Mouse (Mus musculus) kidney, postnatal 0 days (tissue): ENCODE measurements around the gene Shroom3. TPM values are rescaled to one million over a fixed set of nuclear protein-coding genes. Genes with fewer than 3 reads are reported as not detected.

Experiments
- ATAC-seq: fragments of 200-750 bp; cut with Nextera tagmentation; replicated peaks from 2 replicates; pipeline ENCODE4 v1.8.0; 2017; ENCODE audit warnings: low read depth, moderate number of reproducible peaks, moderate TSS enrichment, moderate library complexity; ENCODE audit not compliant: low FRiP score
- DNase-seq: peaks from one replicate; pipeline ENCODE4 v3.0.0-alpha.2; 2016; ENCODE audit warnings: low spot score
- H3K27ac ChIP-seq: fragments of 300-500 bp; sonication (generic); 2 replicates; pipeline ENCODE4 v1.5.1; 2014; ENCODE audit warnings: mild to moderate bottlenecking
- H3K27me3 ChIP-seq: fragments of 300-500 bp; sonication (generic); 2 replicates; pipeline ENCODE4 v1.6.1; 2014; ENCODE audit warnings: low read length, mixed read lengths; ENCODE audit not compliant: insufficient read depth
- H3K36me3 ChIP-seq: fragments of 300-500 bp; sonication (generic); 2 replicates; pipeline ENCODE4 v1.6.1; 2014; ENCODE audit warnings: low read length, mixed read lengths; ENCODE audit not compliant: insufficient read depth
- H3K4me1 ChIP-seq: fragments of 300-500 bp; sonication (generic); replicated peaks from 2 replicates; pipeline ENCODE4 v1.6.1; 2014; ENCODE audit warnings: antibody characterized with exemption, low read length, mixed read lengths; ENCODE audit not compliant: insufficient read depth
- H3K4me2 ChIP-seq: fragments of 300-500 bp; sonication (generic); 2 replicates; pipeline ENCODE4 v1.6.1; 2014; ENCODE audit warnings: mild to moderate bottlenecking, low read length, moderate library complexity, mixed read lengths
- H3K4me3 ChIP-seq: fragments of 300-500 bp; sonication (generic); replicated peaks from 2 replicates; pipeline ENCODE4 v1.5.1; 2014; ENCODE audit warnings: low read depth, low read length
- H3K9ac ChIP-seq: fragments of 300-500 bp; sonication (generic); 2 replicates; pipeline ENCODE4 v1.6.1; 2014; ENCODE audit warnings: low read depth, low read length
- H3K9me3 ChIP-seq: fragments of 300-500 bp; sonication (generic); replicated peaks from 2 replicates; pipeline ENCODE4 v1.6.1; 2016; ENCODE audit warnings: low read length, inconsistent platforms, mixed read lengths
- CTCF ChIP-seq: IDR thresholded peaks from 2 replicates; pipeline ENCODE4 v1.5.1; 2016; ENCODE audit warnings: antibody characterized with exemption, low read depth, mild to moderate bottlenecking, moderate library complexity
- WGBS: fragments of 180-500 bp; shearing (Covaris S2); extraction: QIAGEN DNeasy Blood & Tissue Kit; methylation state at CpG from one replicate; pipeline ENCODE4 v1.1.7; 2014; 5-methylcytosine and 5-hydroxymethylcytosine counted together
- polyA plus RNA-seq: library from polyadenylated mRNA; unstranded; fragments of >200 nt; fragmentation: Nextera tagmentation; extraction: Ambion mirVana; gene quantifications from 2 replicates; pipeline ENCODE4 v1.2.1, GENCODE M21; 2015

The Shroom3 gene
- polyA plus RNA-seq, 1 experiment from 2014 or later = 6.7 TPM

- Histone ChIP-seq H3K4me2 (no peak overlapping the region), H3K4me3 (no peak overlapping the region), H3K27me3 (no peaks in the 10 kb centered on the region), H3K4me1 (peaks cover 10% of the 10 kb centered on the region; the same call in 1 of the 2 replicates), H3K9ac (no peak overlapping the region), H3K36me3 (no peaks in the 10 kb centered on the region), H3K27ac (no peak overlapping the region), H3K9me3 (no peaks in the 10 kb centered on the region)
- ATAC-seq (no peak), DNase-seq (no peak)
- no peak for TF ChIP-seq CTCF
- WGBS = 20% methylated on average over 1 of the region's 1 CpGs
Observed at GRCm38 (mm10) chr5:92984692-92985091, 301.5 kb downstream of the Shroom3 start.

GRCm38 (mm10) chr5:92985391-92985790 lies 302.2 kb downstream of the Shroom3 start:
- H3K27ac ChIP-seq = no peak overlapping the region
- no peak overlapping the region for H3K9ac ChIP-seq
- no peaks in the 10 kb centered on the region for H3K27me3 ChIP-seq
- no peak for TF ChIP-seq CTCF
- no peak for ATAC-seq
- H3K36me3 ChIP-seq = no peaks in the 10 kb centered on the region
- no peak for DNase-seq
- no peak overlapping the region for H3K4me3 ChIP-seq
- 91% methylated on average over 2 of the region's 2 CpGs for WGBS
- H3K4me1 ChIP-seq = peaks cover 10% of the 10 kb centered on the region; the same call in 1 of the 2 replicates
- no peaks in the 10 kb centered on the region for H3K9me3 ChIP-seq
- H3K4me2 ChIP-seq = no peak overlapping the region

GRCm38 (mm10) chr5:92986651-92987610 lies 303.7 kb downstream of the Shroom3 start:
- WGBS = 84% methylated on average over 22 of the region's 22 CpGs
- TF ChIP-seq CTCF = no peak
- no peak overlapping the region for H3K4me3 ChIP-seq
- ATAC-seq (no peak), DNase-seq (no peak)
- H3K27me3 ChIP-seq = no peaks in the 10 kb centered on the region
- H3K9ac ChIP-seq = no peak overlapping the region
- H3K4me2 ChIP-seq = no peak overlapping the region
- H3K9me3 ChIP-seq = no peaks in the 10 kb centered on the region
- no peaks in the 10 kb centered on the region for H3K36me3 ChIP-seq
- no peak overlapping the region; the same call in 1 of the 2 replicates for H3K27ac ChIP-seq
- H3K4me1 ChIP-seq = peaks cover 10% of the 10 kb centered on the region; the same call in 1 of the 2 replicates

GRCm38 (mm10) chr5:92987891-92988768 lies 304.9 kb downstream of the Shroom3 start:
- Histone ChIP-seq H3K4me1 (peaks cover 10% of the 10 kb centered on the region; the same call in 1 of the 2 replicates), H3K4me2 (peak overlapping the region; percentile 31), H3K9ac (peak overlapping the region; percentile 35; the same call in 1 of the 2 replicates), H3K27me3 (no peaks in the 10 kb centered on the region), H3K9me3 (no peaks in the 10 kb centered on the region), H3K27ac (peak overlapping the region; percentile 89), H3K36me3 (no peaks in the 10 kb centered on the region), H3K4me3 (no peak overlapping the region)
- WGBS = 31% methylated on average over 15 of the region's 16 CpGs
- peak; percentile 44 for ATAC-seq
- peak; percentile 90 for DNase-seq
- TF ChIP-seq CTCF = no peak

GRCm38 (mm10) chr5:92988769-92989356 lies 305.6 kb downstream of the Shroom3 start:
- WGBS = 26% methylated on average over 15 of the region's 15 CpGs

GRCm38 (mm10) chr5:92992106-92992505 lies 308.9 kb downstream of the Shroom3 start:
- 63% methylated on average over 3 of the region's 3 CpGs for WGBS

More at GRCm38 (mm10) chr5:92988769-92989356, 305.6 kb downstream of the Shroom3 start:
- ATAC-seq = peak; percentile 71
- H3K27me3 ChIP-seq = no peaks in the 10 kb centered on the region
- peak overlapping the region; percentile 31 for H3K4me2 ChIP-seq
- H3K27ac ChIP-seq = peak overlapping the region; percentile 89
- no peaks in the 10 kb centered on the region for H3K36me3 ChIP-seq
- peaks cover 10% of the 10 kb centered on the region; the same call in 1 of the 2 replicates for H3K4me1 ChIP-seq
- no peak for TF ChIP-seq CTCF
- H3K9ac ChIP-seq = peak overlapping the region; percentile 35; the same call in 1 of the 2 replicates
- no peak overlapping the region for H3K4me3 ChIP-seq
- peak; percentile 76 for DNase-seq
- H3K9me3 ChIP-seq = no peaks in the 10 kb centered on the region

More at GRCm38 (mm10) chr5:92992106-92992505, 308.9 kb downstream of the Shroom3 start:
- Histone ChIP-seq H3K27ac (no peak overlapping the region), H3K9me3 (no peaks in the 10 kb centered on the region), H3K9ac (no peak overlapping the region), H3K4me1 (peaks cover 14% of the 10 kb centered on the region; the same call in 1 of the 2 replicates), H3K27me3 (no peaks in the 10 kb centered on the region), H3K36me3 (no peaks in the 10 kb centered on the region), H3K4me3 (no peak overlapping the region), H3K4me2 (no peak overlapping the region)
- TF ChIP-seq CTCF = no peak
- ATAC-seq (no peak), DNase-seq (no peak)
